8 mouse cellular contexts compared by ENCODE assay signal in genomic region chr9:51008841-51009655, GRCm38 (mm10). TPM values are rescaled to one million over a fixed set of nuclear protein-coding genes. Genes with fewer than 3 reads are reported as not detected.
DNase-seq lines count a peak whose midpoint lies in the region; ATAC-seq and TF ChIP-seq lines count a peak whose summit lies in the region.

Gene Sik2 (minus strand): TSS chr9:51009073.

- H3K4me2 ChIP-seq in embryonic facial prominence, embryonic 13.5 days, result peak within 1 kb of the TSS; percentile 78
- H3K4me2 ChIP-seq in limb, embryonic 14.5 days (replicated peaks; ENCODE audit: low read depth, low read length, severe bottlenecking), result peak within 1 kb of the TSS; percentile 82
- H3K4me2 ChIP-seq in midbrain, postnatal 0 days (ENCODE audit: low read depth, low read length, poor library complexity, severe bottlenecking), result peak within 1 kb of the TSS; percentile 59

- DNase-seq in 3134 (ENCODE audit: extremely low read depth, insufficient read length, low spot score), result peak; percentile 96
- peak; percentile 93 to 95 for DNase-seq in adrenal gland, postnatal 36 days
- DNase-seq in heart, adult 2 months, result peak; percentile 93 to 94
- DNase-seq in kidney, adult 8-10 months, result peak; percentile 82 to 85
- DNase-seq in limb, embryonic 14.5 days (ENCODE audit: low spot score), result peak; percentile 94
- DNase-seq in midbrain, postnatal 0 days (ENCODE audit: low spot score), result peak; percentile 95
- peak; percentile 77 to 86 for DNase-seq in spleen, postnatal 14 days (ENCODE audit: low spot score in 2 of 2)

- intact Hi-C loops in heart, adult 2 months (cut with DNase I), result loop anchor here (1.0 kb wide), 1 partner anchor 160 kb away; no protein-coding TSS in a partner anchor

- peaks cover 9% of the 10 kb centered on the region; the same call in 1 of the 2 replicates for H3K4me1 ChIP-seq in embryonic facial prominence, embryonic 13.5 days
- H3K4me1 ChIP-seq in heart, adult 2 months (ENCODE audit: control insufficient read depth, insufficient read depth, low read length), result peaks cover 1% of the 10 kb centered on the region; the same call in 1 of the 2 replicates
- 0 out of 2 replicates have a peak, but pooled peaks cover 3% of the 10 kb centered on the region for H3K4me1 ChIP-seq in limb, embryonic 14.5 days (ENCODE audit: control insufficient read depth, insufficient read depth, low read length)
- no peaks in the 10 kb centered on the region for H3K4me1 ChIP-seq in midbrain, postnatal 0 days (ENCODE audit: insufficient read depth, low read length)

- peak within 1 kb of the TSS; percentile 84 for H3K9ac ChIP-seq in embryonic facial prominence, embryonic 13.5 days
- H3K9ac ChIP-seq in heart, adult 2 months (ENCODE audit: low read depth, low read length), result peak within 1 kb of the TSS; percentile 96
- H3K9ac ChIP-seq in limb, embryonic 14.5 days (ENCODE audit: low read depth, low read length, severe bottlenecking), result peak within 1 kb of the TSS; percentile 89
- H3K9ac ChIP-seq in midbrain, postnatal 0 days (replicated peaks; ENCODE audit: low read length, poor library complexity, severe bottlenecking), result peak within 1 kb of the TSS; percentile 87

- peak within 1 kb of the TSS; percentile 76 for H3K27ac ChIP-seq in embryonic facial prominence, embryonic 13.5 days
- peak within 1 kb of the TSS; percentile 89 for H3K27ac ChIP-seq in heart, adult 2 months
- H3K27ac ChIP-seq in limb, embryonic 14.5 days (replicated peaks; ENCODE audit: low read depth, low read length), result peak within 1 kb of the TSS; percentile 82
- H3K27ac ChIP-seq in midbrain, postnatal 0 days (ENCODE audit: low read depth, low read length), result peak within 1 kb of the TSS; percentile 79

- H3K27me3 ChIP-seq in embryonic facial prominence, embryonic 13.5 days, result no peaks in the 10 kb centered on the region
- no peaks in the 10 kb centered on the region for H3K27me3 ChIP-seq in heart, adult 2 months (ENCODE audit: control insufficient read depth, insufficient read depth, low read length)
- H3K27me3 ChIP-seq in limb, embryonic 14.5 days (ENCODE audit: control insufficient read depth, insufficient read depth, low read length), result no peaks in the 10 kb centered on the region
- no peaks in the 10 kb centered on the region for H3K27me3 ChIP-seq in midbrain, postnatal 0 days (ENCODE audit: insufficient read depth, low read length)

- peak; percentile 98 for ATAC-seq in embryonic facial prominence, embryonic 13.5 days (ENCODE audit: insufficient number of reproducible peaks, insufficient read depth, low FRiP score, low TSS enrichment, low read depth)
- peak; percentile 96 for ATAC-seq in limb, embryonic 14.5 days (ENCODE audit: low FRiP score, low read depth)
- ATAC-seq in midbrain, postnatal 0 days (ENCODE audit: low FRiP score), result peak; percentile 97

- no peak for TF ChIP-seq EP300 in heart, adult 2 months (IDR thresholded peaks at IDR 0.05; ENCODE audit: insufficient read depth, low read depth, low read length)

- H3K9me3 ChIP-seq in embryonic facial prominence, embryonic 13.5 days, result no peaks in the 10 kb centered on the region
- no peaks in the 10 kb centered on the region for H3K9me3 ChIP-seq in limb, embryonic 14.5 days (ENCODE audit: control insufficient read depth, low read length)
- H3K9me3 ChIP-seq in midbrain, postnatal 0 days (ENCODE audit: low read length), result no peaks in the 10 kb centered on the region

- TF ChIP-seq POLR2A in heart, adult 2 months (IDR thresholded peaks at IDR 0.05; ENCODE audit: insufficient read depth, low read depth, low read length), result peak; percentile 77
- TF ChIP-seq POLR2A in limb, embryonic 14.5 days (IDR thresholded peaks at IDR 0.05; ENCODE audit: borderline replicate concordance, extremely low read depth, insufficient read depth, insufficient read length), result 0 out of 2 replicates have a peak, but pooled peaks have one; percentile 74

- H3K4me3 ChIP-seq in embryonic facial prominence, embryonic 13.5 days, result peak within 1 kb of the TSS; percentile 71
- peak within 1 kb of the TSS; percentile 72 for H3K4me3 ChIP-seq in heart, adult 2 months
- peak within 1 kb of the TSS; percentile 85 for H3K4me3 ChIP-seq in limb, embryonic 14.5 days (replicated peaks; ENCODE audit: low read length)
- H3K4me3 ChIP-seq in midbrain, postnatal 0 days (ENCODE audit: low read depth, low read length), result peak within 1 kb of the TSS; percentile 97

- peak; percentile 91 for TF ChIP-seq CTCF in heart, adult 2 months (IDR thresholded peaks at IDR 0.05)
- TF ChIP-seq CTCF in midbrain, postnatal 0 days (IDR thresholded peaks at IDR 0.05), result peak; percentile 87

- WGBS in embryonic facial prominence, embryonic 13.5 days, result under 1% methylated on average over 68 of the region's 85 CpGs
- under 1% methylated on average over 77 of the region's 85 CpGs for WGBS in heart, adult 2 months
- under 1% methylated on average over 54 of the region's 85 CpGs for WGBS in limb, embryonic 14.5 days
- WGBS in midbrain, postnatal 0 days, result under 1% methylated on average over 61 of the region's 85 CpGs

- no peaks in the 10 kb centered on the region for H3K36me3 ChIP-seq in embryonic facial prominence, embryonic 13.5 days
- no peaks in the 10 kb centered on the region; the same call in 1 of the 2 replicates for H3K36me3 ChIP-seq in heart, adult 2 months (ENCODE audit: control insufficient read depth, insufficient read depth, low read length)
- no peaks in the 10 kb centered on the region for H3K36me3 ChIP-seq in limb, embryonic 14.5 days (ENCODE audit: control insufficient read depth, insufficient read depth, low read length)
- H3K36me3 ChIP-seq in midbrain, postnatal 0 days (ENCODE audit: insufficient read depth, low read length), result no peaks in the 10 kb centered on the region

- no peaks in the 10 kb centered on the region for H3K79me2 ChIP-seq in heart, adult 2 months (replicated peaks; ENCODE audit: control insufficient read depth, insufficient read depth, low read length)

RNA-seq across cellular contexts. Expression of gene Sik2, which starts in this region (rescaled TPM):
- total RNA-seq in adrenal gland, postnatal 36 days (2021), result 100 to 1,000 TPM in 1 of 2 experiments, 10 to 100 TPM in 1; 96.2 to 114 TPM
- 19.4 and 28.1 TPM in 2 replicates for polyA plus RNA-seq in embryonic facial prominence, embryonic 13.5 days (2015; fragmentation: Nextera tagmentation; extraction: Ambion mirVana)
- total RNA-seq in heart, adult 2 months (2021), result 10 to 100 TPM; 22.2 to 26.9 TPM
- 14.6 and 15.8 TPM in 2 replicates for polyA plus RNA-seq in heart, adult 2 months (2012; rRNA removed)
- polyA plus RNA-seq in limb, embryonic 14.5 days (2012; rRNA removed), result 16.3 and 16.8 TPM in 2 replicates
- polyA plus RNA-seq in limb, embryonic 14.5 days (2014; fragmentation: Nextera tagmentation; extraction: Ambion mirVana), result 15.8 and 18.7 TPM in 2 replicates
- total RNA-seq in midbrain, postnatal 0 days (2014; rRNA removed), result 24.4 and 35.0 TPM in 2 replicates
- 12.8 and 14.4 TPM in 2 replicates for polyA plus RNA-seq in midbrain, postnatal 0 days (2015; fragmentation: Nextera tagmentation; extraction: Ambion mirVana)

Comparison
In these comparisons a context has a peak if more than half of its experiments do, and no peak if none do; other contexts are left out.
1. Peak in every context shown above with its lines: DNase-seq, ATAC-seq, H3K4me3 ChIP-seq and H3K27ac ChIP-seq.